Mouse (Mus musculus) embryonic facial prominence, embryonic 10.5 days (tissue): ENCODE data around the gene Ankle1. TPM values are rescaled to one million over a fixed set of nuclear protein-coding genes. Genes with fewer than 3 reads are reported as not detected.
A peak's percentile ranks its signal among the peaks of the same experiment; 100 is the strongest.

Experiments
- DNase-seq: peaks from one replicate; pipeline ENCODE4 v3.0.0-alpha.2; 2017; ENCODE audit warnings: low spot score
- H3K27ac ChIP-seq: fragments of 300-500 bp; sonication (generic); replicated peaks from 2 replicates; pipeline ENCODE4 v1.5.1; 2016; ENCODE audit warnings: mild to moderate bottlenecking
- H3K27me3 ChIP-seq: fragments of 300-500 bp; sonication (generic); replicated peaks from 2 replicates; pipeline ENCODE4 v1.6.1; 2016; ENCODE audit warnings: low read depth, mild to moderate bottlenecking; ENCODE audit not compliant: poor library complexity, severe bottlenecking
- H3K36me3 ChIP-seq: fragments of 300-500 bp; sonication (generic); replicated peaks from 2 replicates; pipeline ENCODE4 v1.6.1; 2016; ENCODE audit warnings: mild to moderate bottlenecking, moderate library complexity
- H3K4me1 ChIP-seq: fragments of 300-500 bp; sonication (generic); 2 replicates; pipeline ENCODE4 v1.6.1; 2016
- H3K4me3 ChIP-seq: fragments of 300-500 bp; sonication (generic); 2 replicates; pipeline ENCODE4 v1.5.1; 2016; ENCODE audit warnings: mild to moderate bottlenecking, moderate library complexity
- H3K9me3 ChIP-seq: fragments of 300-500 bp; sonication (generic); 2 replicates; pipeline ENCODE4 v1.6.1; 2016; ENCODE audit warnings: mild to moderate bottlenecking
- WGBS: fragments of 180-500 bp; shearing (Covaris S2); methylation state at CpG from one replicate; pipeline ENCODE4 v1.1.7; 2016; 5-methylcytosine and 5-hydroxymethylcytosine counted together
- polyA plus RNA-seq: library from polyadenylated mRNA; unstranded; fragments of >200 nt; fragmentation: Nextera tagmentation; extraction: Ambion mirVana; gene quantifications from 2 replicates; pipeline ENCODE4 v1.2.1, GENCODE M21; 2016

Ankle1 gene
- polyA plus RNA-seq, 1 experiment from 2014 or later, result 38.8 TPM

DNA sequence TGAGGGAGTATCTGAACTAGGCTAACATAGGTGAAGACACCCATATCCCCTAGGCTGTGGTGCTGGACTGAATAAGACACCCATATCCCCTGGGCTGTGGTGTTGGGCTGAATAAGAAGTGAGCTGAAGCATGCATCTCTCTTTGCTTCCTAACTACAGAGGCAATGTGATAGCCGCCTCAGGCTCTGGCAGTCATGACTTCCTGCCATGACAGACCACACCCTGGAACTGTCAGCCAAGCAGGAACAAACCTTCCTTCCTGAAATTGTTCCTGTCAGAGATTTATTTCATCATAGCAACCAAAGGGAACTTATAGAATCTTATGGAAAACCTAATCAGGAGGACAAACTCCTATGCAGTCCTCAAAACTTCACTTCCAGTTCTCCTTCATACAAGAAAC is 17.5 kb upstream of the Ankle1 start:
- H3K9me3 ChIP-seq, result no peaks in the 10 kb centered on the region
- DNase-seq, result no peak
- no peaks in the 10 kb centered on the region for H3K36me3 ChIP-seq
- no peak overlapping the region for H3K27ac ChIP-seq
- WGBS, result 79% methylated on average over 1 of the region's 1 CpGs
- H3K4me1 ChIP-seq, result peaks cover 19% of the 10 kb centered on the region
- H3K4me3 ChIP-seq, result no peak overlapping the region
- no peaks in the 10 kb centered on the region for H3K27me3 ChIP-seq

DNA sequence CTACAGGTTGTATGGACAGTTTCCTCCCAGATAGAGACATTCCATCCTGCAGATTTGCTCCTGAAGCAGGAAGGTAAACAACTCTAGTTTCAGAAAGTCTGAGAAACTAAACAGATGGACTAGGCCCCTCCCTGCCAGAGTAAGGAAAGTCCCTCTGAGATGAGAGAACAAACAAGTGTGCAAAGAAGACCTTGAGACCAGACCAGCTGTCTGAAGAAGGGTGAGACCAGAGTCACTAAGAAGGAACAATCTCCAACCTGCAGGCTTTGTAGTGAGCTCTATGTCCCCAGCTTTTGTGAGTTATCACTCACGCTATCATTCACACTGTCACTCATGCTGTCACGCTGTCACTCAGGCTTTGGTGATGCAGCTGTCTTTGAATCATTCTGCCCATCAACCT is 14.1 kb upstream of the Ankle1 start:
- Histone ChIP-seq H3K9me3 (no peaks in the 10 kb centered on the region), H3K4me3 (no peak overlapping the region), H3K27me3 (0 out of 2 replicates have a peak, but pooled peaks cover 3% of the 10 kb centered on the region), H3K4me1 (peaks cover 18% of the 10 kb centered on the region), H3K36me3 (no peaks in the 10 kb centered on the region), H3K27ac (no peak overlapping the region)
- no peak for DNase-seq
- WGBS, result 84% methylated on average over 2 of the region's 2 CpGs

DNA sequence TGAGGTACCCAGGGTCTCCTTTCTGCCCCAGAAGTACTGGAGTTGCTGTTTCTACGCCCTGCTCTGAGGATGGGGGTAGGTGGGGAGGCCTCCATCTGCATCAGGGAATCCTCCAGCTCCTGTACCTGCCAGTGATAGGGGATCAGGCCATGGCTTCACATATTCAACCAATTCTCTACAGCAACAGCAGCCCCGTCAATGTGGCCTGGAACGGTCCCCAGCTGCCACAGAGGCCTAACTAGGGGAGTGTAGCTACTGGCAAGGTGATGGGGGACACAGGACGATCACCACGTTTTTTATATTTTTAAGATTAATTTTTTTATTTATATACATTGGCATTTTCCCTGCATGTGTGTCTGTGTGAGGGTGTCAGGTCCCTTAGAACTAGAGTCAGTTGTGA is 13.4 kb upstream of the Ankle1 start:
- Histone ChIP-seq H3K36me3 (no peaks in the 10 kb centered on the region), H3K4me1 (peaks cover 21% of the 10 kb centered on the region), H3K9me3 (no peaks in the 10 kb centered on the region), H3K27me3 (0 out of 2 replicates have a peak, but pooled peaks cover 3% of the 10 kb centered on the region), H3K27ac (no peak overlapping the region), H3K4me3 (no peak overlapping the region)
- no peak for DNase-seq
- 81% methylated on average over 5 of the region's 5 CpGs for WGBS

DNA sequence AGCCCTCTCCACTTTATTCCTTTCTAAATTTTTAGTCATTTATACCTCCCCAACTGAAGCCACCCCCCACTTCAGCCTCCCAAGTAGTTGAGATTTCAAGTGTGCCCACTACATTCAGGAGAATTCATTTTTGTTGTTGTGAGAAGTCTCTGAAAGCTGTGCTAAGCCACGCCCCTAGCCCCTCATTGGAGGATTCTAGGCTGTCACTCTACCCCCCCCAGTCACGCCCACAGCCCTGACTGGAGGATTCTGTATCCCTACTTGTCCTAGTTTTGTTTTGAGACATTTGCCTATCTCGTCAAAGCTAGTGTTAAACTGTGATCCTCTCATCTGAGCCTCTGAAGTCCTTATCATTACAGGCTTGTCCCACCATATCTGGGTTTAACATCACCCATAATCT is 12.9 kb upstream of the Ankle1 start:
- Histone ChIP-seq H3K9me3 (no peaks in the 10 kb centered on the region), H3K4me3 (peak overlapping the region; percentile 25; the same call in 1 of the 2 replicates), H3K4me1 (peaks cover 26% of the 10 kb centered on the region), H3K36me3 (no peaks in the 10 kb centered on the region), H3K27ac (no peak overlapping the region; the same call in 1 of the 2 replicates), H3K27me3 (0 out of 2 replicates have a peak, but pooled peaks cover 3% of the 10 kb centered on the region)
- peak; percentile 72 for DNase-seq
- WGBS, result 5% methylated on average over 3 of the region's 3 CpGs

DNA sequence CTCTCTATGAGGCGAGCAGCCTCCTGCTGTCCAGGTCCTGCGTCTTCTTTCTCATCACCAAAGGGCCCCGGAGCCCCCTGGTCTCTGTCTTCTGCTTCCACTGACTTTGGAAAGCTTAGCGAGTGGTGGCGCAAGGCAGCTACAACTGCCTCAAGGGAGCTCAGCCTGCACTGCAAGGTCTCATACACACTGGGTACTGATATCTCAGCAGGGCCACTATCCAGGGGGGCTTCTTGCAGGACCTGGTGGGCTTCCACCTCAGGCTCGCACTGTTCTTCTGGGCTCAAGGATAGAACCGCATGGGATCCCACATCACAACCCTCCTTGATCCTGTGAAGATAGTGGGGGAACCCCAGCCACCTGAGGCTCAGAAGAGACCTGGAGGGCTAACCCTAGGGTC is 11.3 kb upstream of the Ankle1 start:
- H3K36me3 ChIP-seq, result peaks cover 14% of the 10 kb centered on the region
- no peak for DNase-seq
- 83% methylated on average over 7 of the region's 7 CpGs for WGBS
- no peaks in the 10 kb centered on the region for H3K9me3 ChIP-seq
- 0 out of 2 replicates have a peak, but pooled peaks cover 3% of the 10 kb centered on the region for H3K27me3 ChIP-seq
- H3K4me3 ChIP-seq, result peak overlapping the region; percentile 88; the same call in 1 of the 2 replicates
- H3K4me1 ChIP-seq, result peaks cover 26% of the 10 kb centered on the region
- H3K27ac ChIP-seq, result peak overlapping the region; percentile 35; the same call in 1 of the 2 replicates

DNA sequence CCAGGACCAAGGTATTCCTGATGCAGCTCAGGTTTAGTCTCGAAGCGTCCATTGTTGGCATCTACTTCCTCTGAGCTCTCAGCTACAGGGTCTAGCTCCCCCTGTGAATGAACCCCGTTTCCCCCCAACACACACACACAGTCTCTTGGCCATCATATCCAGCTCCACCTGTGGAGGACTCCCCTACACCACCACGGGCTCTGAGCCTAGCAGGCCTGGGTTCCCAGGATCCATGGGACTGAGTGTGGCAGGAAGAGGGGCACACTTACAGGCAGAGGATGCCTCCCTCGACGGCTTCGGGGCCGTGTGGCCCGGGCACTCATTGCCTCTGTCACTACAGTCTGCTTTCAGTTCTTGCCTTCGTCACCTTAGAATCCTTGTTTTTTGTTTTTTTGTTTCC is 10.7 kb upstream of the Ankle1 start:
- peak overlapping the region; percentile 88; the same call in 1 of the 2 replicates for H3K4me3 ChIP-seq
- DNase-seq, result no peak
- no peaks in the 10 kb centered on the region for H3K9me3 ChIP-seq
- peaks cover 20% of the 10 kb centered on the region for H3K36me3 ChIP-seq
- peaks cover 26% of the 10 kb centered on the region for H3K4me1 ChIP-seq
- H3K27ac ChIP-seq, result peak overlapping the region; percentile 35
- 84% methylated on average over 10 of the region's 10 CpGs for WGBS
- 0 out of 2 replicates have a peak, but pooled peaks cover 3% of the 10 kb centered on the region for H3K27me3 ChIP-seq

DNA sequence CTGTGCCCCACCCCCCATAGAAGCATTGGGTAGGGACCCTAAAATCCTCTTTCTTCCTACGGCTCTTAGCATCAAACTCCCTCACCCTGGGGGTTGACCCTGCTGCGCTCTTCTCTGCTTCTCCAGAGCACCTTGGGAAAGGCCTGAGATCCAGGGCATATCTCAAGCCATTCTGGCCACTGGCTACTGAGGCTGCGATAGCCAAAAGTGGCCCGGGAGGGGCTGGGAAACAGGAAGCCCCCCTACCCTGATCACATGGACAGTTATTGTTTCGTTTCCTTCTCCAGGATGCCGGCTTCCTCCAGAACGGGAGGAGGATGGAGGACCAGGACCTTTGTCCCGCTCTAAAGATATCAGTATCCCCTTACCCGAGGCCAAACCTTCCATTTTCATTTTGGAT is 10.2 kb upstream of the Ankle1 start, which contains the start of gene Ushbp1:
Ushbp1 (minus strand) TSS at position 174 of the 400 bp plus-strand sequence.
- H3K36me3 ChIP-seq, result peaks cover 24% of the 10 kb centered on the region
- H3K4me1 ChIP-seq, result peaks cover 26% of the 10 kb centered on the region
- 85% methylated on average over 9 of the region's 9 CpGs for WGBS
- peak within 1 kb of the TSS; percentile 89 for H3K27ac ChIP-seq
- 0 out of 2 replicates have a peak, but pooled peaks cover 3% of the 10 kb centered on the region for H3K27me3 ChIP-seq
- peak within 1 kb of the TSS; percentile 88 for H3K4me3 ChIP-seq
- H3K9me3 ChIP-seq, result no peaks in the 10 kb centered on the region
- DNase-seq, result no peak

DNA sequence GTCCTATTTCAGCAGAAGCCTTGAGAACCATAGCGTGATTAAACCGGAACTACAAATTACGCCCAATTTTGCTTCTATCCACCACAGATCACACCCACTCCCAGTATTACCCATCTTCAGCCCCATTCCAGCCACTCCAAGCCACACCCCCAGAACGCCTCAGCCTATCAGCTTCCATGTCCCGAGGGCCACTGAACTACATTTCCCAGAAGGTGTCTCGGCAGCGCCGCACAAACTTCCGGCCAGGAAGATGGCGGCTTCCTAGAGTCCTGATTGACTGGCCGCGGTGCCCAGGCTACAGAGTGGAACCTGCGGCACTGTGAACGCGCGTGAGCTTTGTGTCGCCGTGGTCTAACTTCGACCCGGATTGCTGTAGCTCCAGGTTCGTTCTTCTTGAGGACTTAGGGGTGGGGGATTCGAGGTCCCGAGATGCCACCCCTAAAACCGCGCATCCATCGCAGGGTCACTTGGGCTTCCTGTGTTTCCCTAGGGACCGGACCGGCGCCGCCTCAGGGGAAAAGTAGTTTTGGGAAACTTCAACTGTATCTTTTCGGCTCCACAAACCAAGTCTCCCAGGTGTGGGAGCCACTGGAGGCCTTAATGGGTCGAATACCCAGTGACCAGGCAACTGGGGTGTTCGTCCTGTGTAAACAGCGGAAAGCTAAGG is 9.0 kb upstream of the Ankle1 start, which contains the start of gene Babam1:
Babam1 (plus strand) TSS at position 223 of the 667 bp plus-strand sequence.
- 0 out of 2 replicates have a peak, but pooled peaks cover 3% of the 10 kb centered on the region for H3K27me3 ChIP-seq
- H3K4me3 ChIP-seq, result peak within 1 kb of the TSS; percentile 88
- peaks cover 31% of the 10 kb centered on the region for H3K36me3 ChIP-seq
- H3K4me1 ChIP-seq, result peaks cover 26% of the 10 kb centered on the region
- WGBS, result under 1% methylated on average over 34 of the region's 34 CpGs
- H3K27ac ChIP-seq, result peak within 1 kb of the TSS; percentile 89
- DNase-seq, result peak; percentile 94
- H3K9me3 ChIP-seq, result no peaks in the 10 kb centered on the region

DNA sequence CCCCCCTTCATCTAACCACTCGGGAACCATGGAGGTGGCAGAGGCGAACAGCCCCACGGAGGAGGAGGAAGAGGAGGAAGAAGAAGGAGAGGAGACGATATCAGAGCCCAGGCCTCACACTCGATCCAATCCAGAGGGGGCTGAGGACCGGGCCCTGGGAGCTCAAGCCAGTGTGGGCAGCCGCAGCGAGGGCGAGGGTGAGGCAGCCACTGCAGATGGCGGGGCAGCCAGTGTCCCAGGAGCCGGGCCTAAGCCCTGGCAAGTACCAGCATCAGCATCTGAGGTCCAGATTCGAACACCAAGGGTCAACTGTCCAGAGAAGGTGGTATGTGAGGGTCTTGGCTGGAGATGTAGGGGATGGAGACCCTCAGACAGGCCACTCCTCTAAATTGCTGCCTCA is 8.1 kb upstream of the Ankle1 start:
- peaks cover 24% of the 10 kb centered on the region for H3K4me1 ChIP-seq
- peaks cover 36% of the 10 kb centered on the region for H3K36me3 ChIP-seq
- DNase-seq, result no peak
- no peaks in the 10 kb centered on the region for H3K9me3 ChIP-seq
- peak overlapping the region; percentile 89; the same call in 1 of the 2 replicates for H3K27ac ChIP-seq
- 86% methylated on average over 12 of the region's 12 CpGs for WGBS
- H3K4me3 ChIP-seq, result peak overlapping the region; percentile 88
- 0 out of 2 replicates have a peak, but pooled peaks cover 3% of the 10 kb centered on the region for H3K27me3 ChIP-seq

DNA sequence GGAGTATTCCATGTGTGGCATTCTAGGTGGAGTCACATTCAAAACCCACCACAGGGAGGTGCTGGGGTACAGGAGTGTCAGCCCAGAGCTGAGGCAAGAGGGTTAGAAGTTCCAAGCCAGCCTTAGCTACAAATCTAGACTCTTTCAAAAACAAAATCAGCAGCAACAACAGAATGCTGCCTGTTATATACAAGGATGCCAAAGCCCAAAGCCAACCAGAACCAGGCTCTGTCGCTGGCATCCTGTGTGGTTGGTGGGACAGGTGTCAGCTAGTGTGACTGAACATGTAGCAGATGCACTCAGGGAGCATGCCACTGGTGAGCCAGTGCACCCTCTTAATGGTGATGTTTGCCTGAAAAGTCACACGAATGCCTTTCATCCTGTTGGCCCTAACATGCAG is 5.0 kb upstream of the Ankle1 start:
- Histone ChIP-seq H3K4me1 (peaks cover 25% of the 10 kb centered on the region), H3K36me3 (peaks cover 50% of the 10 kb centered on the region), H3K27me3 (no peaks in the 10 kb centered on the region), H3K4me3 (no peak overlapping the region), H3K9me3 (no peaks in the 10 kb centered on the region), H3K27ac (no peak overlapping the region)
- no peak for DNase-seq
- 93% methylated on average over 2 of the region's 2 CpGs for WGBS

DNA sequence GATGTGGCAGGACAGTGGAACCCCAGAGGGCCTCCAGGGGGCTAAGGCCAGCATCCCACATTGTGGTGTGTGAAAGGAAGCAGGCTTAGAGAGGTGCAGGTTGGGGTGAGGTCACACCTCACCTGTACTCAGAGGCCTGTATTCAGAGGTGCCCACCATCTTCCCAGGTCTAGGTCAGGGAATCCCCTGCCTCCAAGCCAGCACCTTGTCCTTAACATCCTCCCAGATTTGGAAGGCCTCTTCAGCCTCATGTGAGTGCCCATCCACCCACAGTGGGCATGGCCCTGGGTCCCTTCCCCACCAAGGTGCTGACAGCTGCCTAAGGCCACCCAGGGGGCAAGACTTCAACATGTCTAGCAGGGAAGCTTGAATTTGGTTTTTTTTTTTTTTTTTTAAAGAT is 4.4 kb upstream of the Ankle1 start:
- no peak overlapping the region for H3K27ac ChIP-seq
- no peak overlapping the region for H3K4me3 ChIP-seq
- H3K4me1 ChIP-seq, result peaks cover 25% of the 10 kb centered on the region
- no peak for DNase-seq
- no peaks in the 10 kb centered on the region for H3K9me3 ChIP-seq
- H3K27me3 ChIP-seq, result no peaks in the 10 kb centered on the region
- H3K36me3 ChIP-seq, result peaks cover 50% of the 10 kb centered on the region

DNA sequence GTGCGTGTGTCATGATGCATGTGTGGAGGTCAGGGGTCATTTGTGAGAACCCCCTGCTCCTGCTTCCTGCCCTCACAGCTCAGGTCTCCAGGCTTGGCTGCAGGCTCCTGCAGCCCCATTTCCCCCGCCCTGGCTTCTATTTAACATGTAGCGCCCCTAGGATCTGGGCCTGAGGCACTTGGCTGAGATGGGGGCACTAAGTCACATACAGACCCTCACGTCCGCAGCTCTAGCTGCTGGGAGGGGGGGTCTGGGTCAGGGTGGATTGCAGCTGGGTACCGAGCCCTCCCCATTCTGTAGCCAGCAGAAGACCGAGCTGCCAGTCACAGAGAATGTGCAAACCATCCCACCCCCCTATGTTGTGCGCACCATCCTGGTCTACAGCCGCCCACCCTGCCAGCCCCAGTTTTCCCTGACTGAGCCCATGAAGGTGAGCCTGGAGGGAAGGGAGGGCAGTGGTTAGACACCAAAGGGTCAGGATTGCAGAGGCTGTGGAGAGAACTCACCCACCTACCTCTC is 3.3 kb upstream of the Ankle1 start:
- 83% methylated on average over 9 of the region's 9 CpGs for WGBS
- Histone ChIP-seq H3K9me3 (no peaks in the 10 kb centered on the region), H3K27ac (no peak overlapping the region), H3K4me3 (no peak overlapping the region), H3K27me3 (no peaks in the 10 kb centered on the region), H3K4me1 (peaks cover 30% of the 10 kb centered on the region), H3K36me3 (peaks cover 55% of the 10 kb centered on the region)
- no peak for DNase-seq
